Mouse (Mus musculus) lung, postnatal 0 days (tissue): ENCODE data around the gene Arhgef16. TPM values are rescaled to one million over a fixed set of nuclear protein-coding genes. Genes with fewer than 3 reads are reported as not detected.
A peak's percentile ranks its signal among the peaks of the same experiment; 100 is the strongest.

ENCODE experiments used
- ATAC-seq: fragments of 200-750 bp; cut with Nextera tagmentation; 2 replicates; pipeline ENCODE4 v1.8.0; 2017; ENCODE audit warnings: moderate library complexity
- DNase-seq: peaks from one replicate; pipeline ENCODE4 v3.0.0-alpha.2; 2016; ENCODE audit warnings: low spot score
- H3K27ac ChIP-seq: fragments of 300-500 bp; sonication (generic); 2 replicates; pipeline ENCODE4 v1.5.1; 2014; ENCODE audit warnings: antibody characterized with exemption, mild to moderate bottlenecking, low read length, mixed read lengths
- H3K27me3 ChIP-seq: fragments of 300-500 bp; sonication (generic); replicated peaks from 2 replicates; pipeline ENCODE4 v1.6.1; 2014; ENCODE audit warnings: low read length, mixed read lengths; ENCODE audit not compliant: insufficient read depth
- H3K36me3 ChIP-seq: fragments of 300-500 bp; sonication (generic); 2 replicates; pipeline ENCODE4 v1.6.1; 2014; ENCODE audit warnings: low read length, mixed read lengths; ENCODE audit not compliant: insufficient read depth
- H3K4me1 ChIP-seq: fragments of 300-500 bp; sonication (generic); 2 replicates; pipeline ENCODE4 v1.6.1; 2014; ENCODE audit warnings: antibody characterized with exemption, low read depth, low read length, mixed read lengths; ENCODE audit not compliant: insufficient read depth
- H3K4me2 ChIP-seq: fragments of 300-500 bp; sonication (generic); replicated peaks from 2 replicates; pipeline ENCODE4 v1.6.1; 2014; ENCODE audit warnings: low read depth, mild to moderate bottlenecking, low read length, moderate library complexity, mixed read lengths
- H3K4me3 ChIP-seq: fragments of 300-500 bp; sonication (generic); 2 replicates; pipeline ENCODE4 v1.5.1; 2014; ENCODE audit warnings: low read depth, low read length
- H3K9ac ChIP-seq: fragments of 300-500 bp; sonication (generic); replicated peaks from 2 replicates; pipeline ENCODE4 v1.6.1; 2014; ENCODE audit warnings: low read depth, mild to moderate bottlenecking
- H3K9me3 ChIP-seq: fragments of 300-500 bp; sonication (generic); 2 replicates; pipeline ENCODE4 v1.6.1; 2016; ENCODE audit warnings: low read length, mixed read lengths
- CTCF ChIP-seq: IDR thresholded peaks from 2 replicates; pipeline ENCODE4 v1.5.1; 2016; ENCODE audit warnings: antibody characterized with exemption, mild to moderate bottlenecking
- EP300 ChIP-seq: IDR thresholded peaks from 2 replicates; pipeline ENCODE4 v1.6.1; 2016; ENCODE audit warnings: antibody characterized with exemption, mild to moderate bottlenecking, control low read depth
- WGBS: fragments of 180-500 bp; shearing (Covaris S2); extraction: QIAGEN DNeasy Blood & Tissue Kit; methylation state at CpG from one replicate; pipeline ENCODE4 v1.1.7; 2014; 5-methylcytosine and 5-hydroxymethylcytosine counted together
- polyA plus RNA-seq: library from polyadenylated mRNA; unstranded; fragments of >200 nt; fragmentation: Nextera tagmentation; extraction: Ambion mirVana; gene quantifications from 2 replicates; pipeline ENCODE4 v1.2.1, GENCODE M21; 2015

Gene Arhgef16
- polyA plus RNA-seq, 1 experiment from 2014 or later = 15.9 TPM

GRCm38 (mm10) chr4:154299541-154300271 lies 1.8 kb downstream of the Arhgef16 start:
- Histone ChIP-seq H3K4me3 (peak overlapping the region; percentile 51), H3K36me3 (no peaks in the 10 kb centered on the region), H3K9ac (0 out of 2 replicates have a peak overlapping the region, but pooled peaks have one; percentile 26), H3K27me3 (no peaks in the 10 kb centered on the region; the same call in 1 of the 2 replicates), H3K9me3 (no peaks in the 10 kb centered on the region), H3K27ac (peak overlapping the region; percentile 75), H3K4me2 (peak overlapping the region; percentile 62), H3K4me1 (no peaks in the 10 kb centered on the region; the same call in 1 of the 2 replicates)
- ATAC-seq = peak; percentile 94
- peak; percentile 88 for DNase-seq
- TF ChIP-seq EP300 = no peak
- no peak for TF ChIP-seq CTCF
- WGBS = 5% methylated on average over 49 of the region's 66 CpGs

GRCm38 (mm10) chr4:154297761-154298160 lies 3.7 kb downstream of the Arhgef16 start:
- Histone ChIP-seq H3K9ac (no peak overlapping the region), H3K4me3 (no peak overlapping the region), H3K36me3 (no peaks in the 10 kb centered on the region), H3K4me2 (no peak overlapping the region; the same call in 1 of the 2 replicates), H3K9me3 (no peaks in the 10 kb centered on the region), H3K27me3 (no peaks in the 10 kb centered on the region; the same call in 1 of the 2 replicates), H3K4me1 (no peaks in the 10 kb centered on the region; the same call in 1 of the 2 replicates), H3K27ac (no peak overlapping the region)
- no peak for ATAC-seq
- no peak for TF ChIP-seq EP300
- TF ChIP-seq CTCF = no peak
- peak; percentile 58 for DNase-seq
- 29% methylated on average over 9 of the region's 9 CpGs for WGBS

- no peak overlapping the region for H3K4me2 ChIP-seq
- H3K36me3 ChIP-seq = no peaks in the 10 kb centered on the region
- DNase-seq (peak; percentile 25), ATAC-seq (peak; percentile 23; the same call in 1 of the 2 replicates)
- H3K27ac ChIP-seq = peak overlapping the region; percentile 26; the same call in 1 of the 2 replicates
- no peaks in the 10 kb centered on the region; the same call in 1 of the 2 replicates for H3K4me1 ChIP-seq
- no peaks in the 10 kb centered on the region for H3K27me3 ChIP-seq
- 29% methylated on average over 8 of the region's 8 CpGs for WGBS
- H3K4me3 ChIP-seq = no peak overlapping the region
- H3K9ac ChIP-seq = no peak overlapping the region
- peak; percentile 19 for TF ChIP-seq CTCF
- no peak for TF ChIP-seq EP300
- no peaks in the 10 kb centered on the region for H3K9me3 ChIP-seq
Measured at GRCm38 (mm10) chr4:154294262-154294731, 7.2 kb downstream of the Arhgef16 start.

GRCm38 (mm10) chr4:154293735-154294201 lies 7.7 kb downstream of the Arhgef16 start:
- H3K4me1 ChIP-seq = no peaks in the 10 kb centered on the region; the same call in 1 of the 2 replicates
- no peaks in the 10 kb centered on the region for H3K36me3 ChIP-seq
- peak overlapping the region; percentile 26; the same call in 1 of the 2 replicates for H3K27ac ChIP-seq
- peak; percentile 31 for DNase-seq
- H3K4me2 ChIP-seq = no peak overlapping the region
- H3K4me3 ChIP-seq = no peak overlapping the region
- H3K9me3 ChIP-seq = no peaks in the 10 kb centered on the region
- H3K9ac ChIP-seq = no peak overlapping the region
- no peaks in the 10 kb centered on the region for H3K27me3 ChIP-seq
- WGBS = 26% methylated on average over 4 of the region's 4 CpGs
- TF ChIP-seq EP300 (no peak), CTCF (no peak)
- peak; percentile 63 for ATAC-seq

- no peak overlapping the region for H3K4me3 ChIP-seq
- ATAC-seq (no peak), DNase-seq (no peak)
- H3K27ac ChIP-seq = no peak overlapping the region
- no peaks in the 10 kb centered on the region for H3K9me3 ChIP-seq
- WGBS = 58% methylated on average over 7 of the region's 7 CpGs
- H3K9ac ChIP-seq = no peak overlapping the region
- no peaks in the 10 kb centered on the region for H3K27me3 ChIP-seq
- TF ChIP-seq CTCF = no peak
- TF ChIP-seq EP300 = no peak
- H3K4me1 ChIP-seq = no peaks in the 10 kb centered on the region
- H3K36me3 ChIP-seq = no peaks in the 10 kb centered on the region; the same call in 1 of the 2 replicates
- no peak overlapping the region for H3K4me2 ChIP-seq
Measured at GRCm38 (mm10) chr4:154283671-154284070, 17.8 kb downstream of the Arhgef16 start.

GRCm38 (mm10) chr4:154279481-154279880 lies 22.0 kb downstream of the Arhgef16 start:
- 59% methylated on average over 9 of the region's 9 CpGs for WGBS
- no peaks in the 10 kb centered on the region for H3K4me1 ChIP-seq
- no peaks in the 10 kb centered on the region for H3K9me3 ChIP-seq
- no peaks in the 10 kb centered on the region for H3K27me3 ChIP-seq
- no peak overlapping the region for H3K9ac ChIP-seq
- H3K36me3 ChIP-seq = no peaks in the 10 kb centered on the region; the same call in 1 of the 2 replicates
- TF ChIP-seq CTCF = no peak
- TF ChIP-seq EP300 = no peak
- no peak for DNase-seq
- ATAC-seq = 0 out of 2 replicates have a peak, but pooled peaks have one; percentile 18
- no peak overlapping the region for H3K4me3 ChIP-seq
- H3K4me2 ChIP-seq = no peak overlapping the region
- no peak overlapping the region for H3K27ac ChIP-seq
